Mouse (Mus musculus) forebrain, embryonic 11.5 days (tissue): ENCODE results near the gene Med19. TPM values are rescaled to one million over a fixed set of nuclear protein-coding genes. Genes with fewer than 3 reads are reported as not detected.

Experiments
- ATAC-seq: fragments of 200-750 bp; cut with Nextera tagmentation; replicated peaks from 2 replicates; pipeline ENCODE4 v1.8.0; 2017; ENCODE audit warnings: moderate TSS enrichment; ENCODE audit not compliant: low FRiP score
- DNase-seq: peaks from one replicate; pipeline ENCODE4 v3.0.0-alpha.2; 2017; ENCODE audit warnings: low spot score
- H3K27ac ChIP-seq: fragments of 300-500 bp; sonication (generic); 2 replicates; pipeline ENCODE4 v1.5.1; 2014; ENCODE audit warnings: low read depth, low read length
- H3K27me3 ChIP-seq: fragments of 300-500 bp; sonication (generic); 2 replicates; pipeline ENCODE4 v1.6.1; 2014; ENCODE audit warnings: mild to moderate bottlenecking, low read length, mixed read lengths; ENCODE audit not compliant: control insufficient read depth, insufficient read depth
- H3K36me3 ChIP-seq: fragments of 300-500 bp; sonication (generic); 2 replicates; pipeline ENCODE4 v1.6.1; 2014; ENCODE audit warnings: mild to moderate bottlenecking, low read length, moderate library complexity, mixed read lengths; ENCODE audit not compliant: control insufficient read depth, insufficient read depth
- H3K4me1 ChIP-seq: fragments of 300-500 bp; sonication (generic); replicated peaks from 2 replicates; pipeline ENCODE4 v1.6.1; 2014; ENCODE audit warnings: low read length, mixed read lengths; ENCODE audit not compliant: control insufficient read depth, insufficient read depth
- H3K4me2 ChIP-seq: fragments of 300-500 bp; sonication (generic); 2 replicates; pipeline ENCODE4 v1.6.1; 2014; ENCODE audit warnings: low read depth, mild to moderate bottlenecking, low read length, moderate library complexity, mixed read lengths; ENCODE audit not compliant: severe bottlenecking
- H3K4me3 ChIP-seq: fragments of 300-500 bp; sonication (generic); 2 replicates; pipeline ENCODE4 v1.5.1; 2014; ENCODE audit warnings: low read depth, low read length
- H3K9ac ChIP-seq: fragments of 300-500 bp; sonication (generic); 2 replicates; pipeline ENCODE4 v1.6.1; 2014; ENCODE audit warnings: low read length
- H3K9me3 ChIP-seq: fragments of 300-500 bp; sonication (generic); 2 replicates; pipeline ENCODE4 v1.6.1; 2016; ENCODE audit warnings: low read length, mixed read lengths; ENCODE audit not compliant: control insufficient read depth
- WGBS: fragments of 180-500 bp; shearing (Covaris S2); extraction: QIAGEN DNeasy Blood & Tissue Kit; methylation state at CpG from one replicate; pipeline ENCODE4 v1.1.7; 2014; 5-methylcytosine and 5-hydroxymethylcytosine counted together
- polyA plus RNA-seq: library from polyadenylated mRNA; unstranded; fragments of >200 nt; fragmentation: Nextera tagmentation; extraction: Ambion mirVana; gene quantifications from 2 replicates; pipeline ENCODE4 v1.2.1, GENCODE M21; 2014

Gene Med19
- polyA plus RNA-seq, 1 experiment from 2014 or later = 68.3 TPM

DNA sequence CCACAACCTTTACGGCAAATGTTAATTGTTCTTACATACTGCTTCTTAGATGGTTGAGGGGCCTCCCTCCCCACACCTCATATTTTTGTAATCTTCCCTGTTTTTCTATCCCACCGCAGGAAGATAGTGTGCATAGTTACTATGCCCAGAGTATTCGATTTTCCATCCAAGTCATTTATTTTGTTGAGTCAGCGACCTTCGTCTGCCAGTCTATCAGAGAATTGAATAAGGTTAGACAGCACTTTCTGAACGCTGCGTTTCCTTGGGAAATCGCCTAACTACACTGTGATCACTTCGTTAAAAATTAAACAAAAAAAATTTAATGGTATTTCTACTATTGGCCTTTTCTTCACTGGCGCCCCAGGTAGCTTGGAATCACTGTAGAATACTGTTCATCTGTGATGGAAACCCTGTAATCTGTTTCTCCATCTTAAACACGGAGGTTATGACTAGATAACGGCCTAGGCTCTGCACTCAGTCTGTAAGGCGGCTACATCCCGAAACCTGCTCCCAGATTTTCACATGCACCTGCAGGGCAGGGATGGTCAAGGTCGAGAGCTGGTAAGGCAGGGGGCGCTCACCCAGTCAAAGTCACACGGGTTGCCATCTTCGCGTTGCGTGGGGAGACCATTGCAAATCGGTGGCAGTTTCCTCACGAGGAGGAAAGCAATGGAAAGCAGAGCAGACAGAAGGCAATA, 783 bp upstream of the Med19 start:
- Histone ChIP-seq H3K27ac (peak overlapping the region; percentile 37; the same call in 1 of the 2 replicates), H3K36me3 (peaks cover 10% of the 10 kb centered on the region; the same call in 1 of the 2 replicates), H3K4me3 (peak overlapping the region; percentile 95), H3K9ac (peak overlapping the region; percentile 62), H3K4me1 (peaks cover 2% of the 10 kb centered on the region; the same call in 1 of the 2 replicates), H3K9me3 (no peaks in the 10 kb centered on the region), H3K27me3 (no peaks in the 10 kb centered on the region), H3K4me2 (peak overlapping the region; percentile 73)
- 10% methylated on average over 21 of the region's 22 CpGs for WGBS
- DNase-seq = no peak
- ATAC-seq = peak; percentile 45

DNA sequence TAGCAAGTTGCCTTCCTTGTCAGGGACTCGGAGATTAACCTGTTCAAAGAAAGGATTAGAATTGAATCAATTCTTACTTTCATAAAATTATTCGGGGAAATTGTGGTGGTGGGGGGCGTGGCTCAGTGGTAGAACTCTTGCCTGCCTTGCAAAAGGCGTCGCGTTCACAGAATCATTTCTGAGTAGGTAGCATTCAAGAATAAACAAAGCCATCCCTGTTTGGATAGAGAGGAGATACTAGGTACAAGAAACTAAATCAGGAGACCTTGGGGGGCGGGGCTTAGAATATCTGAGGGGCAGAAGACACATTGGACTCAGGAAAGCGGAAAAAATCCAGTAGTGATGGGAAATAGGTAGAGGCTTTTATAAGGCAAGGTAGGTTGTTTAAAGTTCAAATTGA, 814 bp downstream of the Med19 start, which contains the start of gene Tmx2:
TSS of gene Tmx2 (minus strand) at position 125 of the 400 bp plus-strand sequence.
- peak within 1 kb of the TSS; percentile 73 for H3K4me2 ChIP-seq
- 21% methylated on average over 8 of the region's 8 CpGs for WGBS
- 0 out of 2 replicates have a peak within 1 kb of the TSS, but pooled peaks have one; percentile 51 for H3K27ac ChIP-seq
- H3K36me3 ChIP-seq = peaks cover 8% of the 10 kb centered on the region; the same call in 1 of the 2 replicates
- no peaks in the 10 kb centered on the region for H3K9me3 ChIP-seq
- H3K4me3 ChIP-seq = peak within 1 kb of the TSS; percentile 95
- no peaks in the 10 kb centered on the region for H3K27me3 ChIP-seq
- peak within 1 kb of the TSS; percentile 77 for H3K9ac ChIP-seq
- ATAC-seq (no peak), DNase-seq (no peak)
- H3K4me1 ChIP-seq = peaks cover 2% of the 10 kb centered on the region; the same call in 1 of the 2 replicates

DNA sequence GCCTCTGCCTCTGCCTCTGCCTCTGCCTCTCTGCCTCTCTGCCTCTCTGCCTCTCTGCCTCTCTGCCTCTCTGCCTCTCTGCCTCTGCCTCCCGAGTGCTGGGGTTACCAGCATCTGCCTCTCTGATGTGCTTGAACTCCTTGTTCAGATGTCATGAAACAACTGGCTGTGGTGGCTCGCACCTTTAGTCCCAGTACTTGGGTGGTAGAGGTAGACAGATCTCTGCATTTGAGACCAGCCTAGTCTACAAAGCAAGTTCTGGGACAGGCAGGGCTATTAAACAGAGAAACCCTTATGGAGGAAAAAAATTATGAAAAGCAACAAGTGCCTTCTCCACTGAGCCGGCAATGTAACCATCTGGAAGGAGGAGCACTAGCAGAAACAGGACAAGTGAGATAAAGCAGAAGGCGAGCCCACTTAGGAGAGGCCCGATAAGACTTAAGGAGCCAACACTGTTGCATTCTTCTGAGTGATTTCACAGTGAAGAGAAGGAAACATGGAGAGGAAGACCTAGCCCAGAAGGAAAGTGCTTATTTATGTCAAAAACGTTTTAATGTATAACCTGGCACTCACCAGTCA, 4.5 kb downstream of the Med19 start:
- H3K4me2 ChIP-seq = no peak overlapping the region
- DNase-seq = no peak
- H3K9ac ChIP-seq = no peak overlapping the region
- ATAC-seq = no peak
- H3K4me3 ChIP-seq = no peak overlapping the region
- 88% methylated on average over 6 of the region's 6 CpGs for WGBS
- no peak overlapping the region for H3K27ac ChIP-seq
- no peaks in the 10 kb centered on the region for H3K27me3 ChIP-seq
- H3K9me3 ChIP-seq = no peaks in the 10 kb centered on the region
- H3K4me1 ChIP-seq = peaks cover 2% of the 10 kb centered on the region; the same call in 1 of the 2 replicates
- no peaks in the 10 kb centered on the region; the same call in 1 of the 2 replicates for H3K36me3 ChIP-seq

DNA sequence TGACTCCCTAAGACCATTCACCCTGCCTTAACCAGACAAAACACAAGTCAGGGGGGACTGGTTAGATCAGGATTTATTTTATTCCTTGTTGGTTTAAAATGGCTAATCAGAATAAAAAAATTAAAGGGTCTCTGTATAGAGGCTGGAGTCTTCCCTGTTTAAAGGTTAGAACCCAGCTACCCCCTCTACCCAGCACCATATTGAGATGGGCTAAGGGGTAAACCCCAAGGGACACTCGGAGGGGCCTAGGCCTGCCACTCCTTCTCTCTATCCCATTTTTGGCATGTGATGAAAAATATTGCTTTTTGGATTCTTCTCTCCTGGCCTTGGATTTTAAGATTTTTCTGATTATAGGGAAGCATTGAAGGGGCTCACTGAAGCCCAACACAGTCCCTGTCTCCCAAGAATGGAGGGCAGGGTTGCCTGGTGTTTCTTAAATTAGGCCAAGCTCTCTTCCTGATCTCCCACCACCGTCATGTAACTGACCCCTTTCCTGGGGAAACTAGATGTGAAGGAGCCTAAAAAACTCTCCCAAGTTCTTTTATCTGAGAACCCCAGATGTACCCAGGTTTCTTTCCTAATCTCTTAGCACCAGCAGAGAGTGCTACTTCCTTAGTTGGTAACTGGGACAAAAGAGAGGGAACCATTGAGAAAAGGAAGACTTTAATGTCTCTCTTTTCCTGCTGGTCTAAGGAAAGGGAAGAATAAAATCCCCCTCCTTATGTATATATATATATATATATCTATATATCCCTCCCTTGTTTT, 10.1 kb downstream of the Med19 start:
- no peak overlapping the region for H3K27ac ChIP-seq
- no peak for DNase-seq
- peaks cover 5% of the 10 kb centered on the region; the same call in 1 of the 2 replicates for H3K36me3 ChIP-seq
- no peak for ATAC-seq
- no peaks in the 10 kb centered on the region for H3K27me3 ChIP-seq
- no peaks in the 10 kb centered on the region for H3K9me3 ChIP-seq
- no peak overlapping the region for H3K9ac ChIP-seq
- H3K4me3 ChIP-seq = no peak overlapping the region
- H3K4me1 ChIP-seq = no peaks in the 10 kb centered on the region
- no peak overlapping the region for H3K4me2 ChIP-seq
- WGBS = 79% methylated on average over 2 of the region's 2 CpGs

DNA sequence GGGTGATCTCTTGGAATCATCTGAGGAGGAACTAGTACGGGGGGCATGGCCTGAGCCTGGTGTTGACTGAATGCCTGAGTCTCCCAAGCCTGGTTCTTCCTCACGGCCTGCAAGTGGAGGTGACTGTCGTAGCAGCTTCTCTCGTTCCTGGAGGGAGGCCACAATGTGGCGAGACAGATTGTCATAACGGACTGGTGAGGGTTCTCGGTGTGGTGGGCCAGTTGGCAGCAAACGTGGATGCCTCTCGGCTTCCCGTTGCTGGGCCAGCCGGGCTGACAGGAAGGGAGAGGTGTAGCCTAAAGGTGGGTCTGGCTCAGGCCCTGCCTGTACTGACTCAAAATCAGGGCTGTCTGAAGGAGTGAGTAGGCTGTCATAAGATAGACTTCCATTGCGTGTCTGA, 11.8 kb downstream of the Med19 start:
- no peak overlapping the region for H3K27ac ChIP-seq
- no peak overlapping the region for H3K4me2 ChIP-seq
- H3K9ac ChIP-seq = no peak overlapping the region
- ATAC-seq (no peak), DNase-seq (no peak)
- H3K4me1 ChIP-seq = no peaks in the 10 kb centered on the region
- H3K36me3 ChIP-seq = peaks cover 5% of the 10 kb centered on the region; the same call in 1 of the 2 replicates
- 94% methylated on average over 12 of the region's 12 CpGs for WGBS
- no peaks in the 10 kb centered on the region for H3K9me3 ChIP-seq
- H3K27me3 ChIP-seq = no peaks in the 10 kb centered on the region
- no peak overlapping the region for H3K4me3 ChIP-seq

DNA sequence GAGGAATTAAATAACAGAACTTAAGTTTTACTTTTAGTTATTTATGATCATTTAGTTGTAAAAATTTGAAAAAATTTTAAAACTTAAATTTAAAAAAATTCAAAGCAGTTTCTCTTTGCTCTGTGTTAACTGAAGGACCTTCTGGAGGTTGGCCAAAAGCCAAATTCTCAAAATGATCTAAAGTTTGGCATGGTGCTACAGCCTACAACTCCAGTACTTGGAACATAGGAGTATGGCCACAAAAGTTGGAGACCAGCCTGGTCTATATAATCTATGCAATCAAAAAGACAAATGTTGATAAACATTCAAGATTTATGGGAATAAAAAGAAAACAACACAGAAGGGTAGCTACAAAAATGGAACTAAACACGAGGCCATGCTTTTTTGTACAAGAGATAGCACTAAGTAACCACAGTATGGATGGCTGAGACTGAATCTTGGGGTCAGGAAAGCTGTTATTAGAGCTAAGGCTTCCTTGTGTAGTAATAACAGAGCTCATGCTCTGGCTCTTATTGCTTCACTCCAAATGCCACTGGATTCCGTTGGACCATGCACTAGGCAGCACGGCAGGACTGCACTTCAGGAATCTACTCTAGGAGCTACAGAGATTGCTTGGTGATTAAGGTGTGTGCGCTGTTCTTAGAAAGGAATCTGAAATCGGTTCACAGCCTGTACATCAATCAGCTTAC, 16.9 kb downstream of the Med19 start:
- Histone ChIP-seq H3K4me1 (no peaks in the 10 kb centered on the region), H3K36me3 (no peaks in the 10 kb centered on the region; the same call in 1 of the 2 replicates)

DNA sequence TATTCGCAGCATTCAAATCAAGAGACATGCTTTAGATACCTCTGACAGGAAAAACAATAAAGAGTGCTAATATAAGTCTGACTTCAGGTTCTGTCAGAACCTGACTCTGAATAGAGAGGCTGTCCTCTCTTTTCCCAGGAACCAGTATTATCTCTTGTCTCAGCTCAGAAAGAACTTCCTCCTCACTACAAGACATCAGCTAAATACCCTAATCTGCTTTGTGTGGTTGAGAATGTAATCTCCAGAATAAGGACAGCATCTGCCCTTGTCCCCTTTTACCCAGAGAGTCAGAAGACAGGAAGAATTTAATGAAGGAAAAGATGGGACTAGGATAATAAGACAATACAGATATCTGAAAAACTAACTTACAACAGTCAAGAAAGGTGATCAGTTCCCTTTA, 25.3 kb downstream of the Med19 start:
- H3K9ac ChIP-seq = no peak overlapping the region
- H3K9me3 ChIP-seq = no peaks in the 10 kb centered on the region
- no peaks in the 10 kb centered on the region; the same call in 1 of the 2 replicates for H3K4me1 ChIP-seq
- no peak overlapping the region for H3K4me2 ChIP-seq
- no peak for ATAC-seq
- 93% methylated on average over 1 of the region's 1 CpGs for WGBS
- no peak overlapping the region for H3K4me3 ChIP-seq
- no peak overlapping the region for H3K27ac ChIP-seq
- H3K27me3 ChIP-seq = no peaks in the 10 kb centered on the region
- no peaks in the 10 kb centered on the region; the same call in none of the 2 replicates for H3K36me3 ChIP-seq
- DNase-seq = no peak

More for the DNA sequence above, 16.9 kb downstream of the Med19 start:
- DNase-seq = no peak
- Histone ChIP-seq H3K4me3 (no peak overlapping the region), H3K27ac (no peak overlapping the region), H3K4me2 (no peak overlapping the region), H3K27me3 (no peaks in the 10 kb centered on the region), H3K9me3 (no peaks in the 10 kb centered on the region), H3K9ac (no peak overlapping the region)
- no peak for ATAC-seq
- WGBS = 94% methylated on average over 5 of the region's 5 CpGs

DNA sequence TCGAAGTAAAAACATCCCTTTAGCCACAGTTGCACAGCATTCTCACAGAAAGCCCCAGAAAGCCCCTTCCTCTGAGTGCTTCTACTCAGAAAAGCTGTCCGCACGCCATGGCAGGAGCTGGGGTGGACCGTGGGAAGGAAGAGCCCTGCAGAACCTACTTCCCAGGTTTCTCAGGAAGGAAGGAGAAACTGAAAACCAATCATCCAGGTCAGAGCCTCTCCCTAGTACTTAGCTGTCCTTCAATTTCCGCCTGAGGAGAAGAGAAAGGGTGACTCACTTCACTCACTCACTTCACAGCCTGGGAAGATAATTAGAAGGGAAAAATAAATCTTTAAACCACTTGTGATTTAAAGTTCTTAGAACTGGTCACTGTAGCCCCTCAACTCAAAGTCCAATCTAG, 26.1 kb downstream of the Med19 start:
- ATAC-seq (no peak), DNase-seq (no peak)
- H3K9me3 ChIP-seq = no peaks in the 10 kb centered on the region
- H3K27me3 ChIP-seq = no peaks in the 10 kb centered on the region
- H3K4me2 ChIP-seq = no peak overlapping the region
- H3K27ac ChIP-seq = no peak overlapping the region
- H3K4me1 ChIP-seq = no peaks in the 10 kb centered on the region; the same call in 1 of the 2 replicates
- H3K9ac ChIP-seq = no peak overlapping the region
- H3K4me3 ChIP-seq = no peak overlapping the region
- no peaks in the 10 kb centered on the region; the same call in none of the 2 replicates for H3K36me3 ChIP-seq
- WGBS = 72% methylated on average over 5 of the region's 5 CpGs
